ENCODE assay signal across 9 mouse cellular contexts in the genomic region with DNA sequence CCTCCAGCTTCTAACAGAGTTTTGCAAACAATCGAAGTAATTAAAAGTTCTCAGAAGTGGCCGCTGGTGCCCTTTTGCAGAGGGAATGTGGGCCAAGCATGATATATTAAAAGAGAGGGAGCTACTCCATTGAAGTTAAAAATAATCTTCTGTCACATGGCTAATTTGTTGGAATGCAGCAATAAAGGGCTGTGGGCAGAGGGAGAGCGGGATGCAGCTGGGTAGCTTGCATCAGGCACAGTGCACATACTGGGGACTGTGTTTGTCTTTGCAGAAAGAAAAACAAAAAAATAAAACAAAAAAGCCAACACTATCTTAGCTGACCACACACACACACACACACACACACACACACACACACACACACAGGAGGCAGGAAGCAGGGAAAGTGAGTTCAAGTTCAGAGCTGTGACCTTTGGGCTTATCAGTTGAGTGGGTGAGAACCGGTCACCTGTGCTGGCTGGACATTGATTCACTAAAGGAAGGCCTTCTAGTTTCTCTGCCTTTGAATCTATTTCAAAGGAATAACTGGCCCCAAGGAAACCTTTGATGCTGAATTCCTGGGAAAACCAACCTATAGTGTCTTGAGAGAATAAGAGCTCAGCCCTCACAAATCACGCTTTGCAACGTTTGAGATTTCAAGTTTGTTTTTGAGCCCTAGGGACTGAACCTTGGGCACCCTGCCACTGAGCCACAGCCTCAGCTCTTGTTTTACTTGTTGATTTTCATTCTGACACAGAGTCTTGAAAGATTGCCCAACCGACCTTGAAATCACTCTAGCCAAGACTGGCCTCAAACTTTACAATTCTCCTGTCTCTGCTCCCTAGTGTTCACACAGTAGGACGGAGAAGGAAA. TPM values are rescaled to one million over a fixed set of nuclear protein-coding genes. Genes with fewer than 3 reads are reported as not detected.
DNase-seq lines count a peak whose midpoint lies in the region; ATAC-seq and TF ChIP-seq lines count a peak whose summit lies in the region.
"Had no signal": no experiment of that assay in that cellular context is flagged by ENCODE, and none has a peak within 500 bp of the region (broad histone marks: within the 10 kb centered on the region; RNA-seq: fewer than 3 reads in every experiment).

No protein-coding gene starts in this region.

- 41% methylated on average over 8 of the region's 8 CpGs for WGBS in forebrain, embryonic 13.5 days
- 42% methylated on average over 8 of the region's 8 CpGs for WGBS in forebrain, embryonic 12.5 days
- WGBS in heart, adult 2 months, result 41% methylated on average over 8 of the region's 8 CpGs

- TF ChIP-seq CTCF in heart, adult 2 months (IDR thresholded peaks at IDR 0.05), result no peak

- H3K27ac ChIP-seq in forebrain, embryonic 13.5 days, result 0 out of 2 replicates have a peak overlapping the region, but pooled peaks have one; percentile 4
- no peak overlapping the region for H3K27ac ChIP-seq in forebrain, embryonic 12.5 days
- H3K27ac ChIP-seq in heart, adult 2 months, result peak overlapping the region; percentile 77

- H3K4me1 ChIP-seq in forebrain, embryonic 13.5 days, result peaks cover 6% of the 10 kb centered on the region; the same call in 1 of the 2 replicates
- H3K4me1 ChIP-seq in forebrain, embryonic 12.5 days, result peaks cover 8% of the 10 kb centered on the region; the same call in 1 of the 2 replicates
- peaks cover 4% of the 10 kb centered on the region for H3K4me1 ChIP-seq in heart, adult 2 months (ENCODE audit: control insufficient read depth, insufficient read depth, low read length)

- H3K9me3 ChIP-seq in forebrain, embryonic 13.5 days (replicated peaks), result no peaks in the 10 kb centered on the region
- no peaks in the 10 kb centered on the region for H3K9me3 ChIP-seq in forebrain, embryonic 12.5 days

- H3K4me3 ChIP-seq in forebrain, embryonic 13.5 days, result no peak overlapping the region
- no peak overlapping the region for H3K4me3 ChIP-seq in forebrain, embryonic 12.5 days (replicated peaks)
- H3K4me3 ChIP-seq in heart, adult 2 months, result no peak overlapping the region

- no peak for TF ChIP-seq POLR2A in heart, adult 2 months (IDR thresholded peaks at IDR 0.05; ENCODE audit: insufficient read depth, low read depth, low read length)

- intact Hi-C loops in heart, adult 2 months (cut with DNase I), result no loop called here

- no peaks in the 10 kb centered on the region for H3K36me3 ChIP-seq in forebrain, embryonic 13.5 days (ENCODE audit: poor library complexity, severe bottlenecking)
- no peaks in the 10 kb centered on the region for H3K36me3 ChIP-seq in forebrain, embryonic 12.5 days (replicated peaks)
- H3K36me3 ChIP-seq in heart, adult 2 months (ENCODE audit: control insufficient read depth, insufficient read depth, low read length), result peaks cover 5% of the 10 kb centered on the region

- no peaks in the 10 kb centered on the region for H3K79me2 ChIP-seq in heart, adult 2 months (replicated peaks; ENCODE audit: control insufficient read depth, insufficient read depth, low read length)

- DNase-seq in 3T3-L1 (ENCODE audit: low read depth, low spot score), result peak; percentile 85
- DNase-seq in heart, adult 2 months, result peak; percentile 45 to 50
- DNase-seq in kidney, postnatal 4 days, result peak; percentile 77 to 83
- no peak for DNase-seq in right cerebral cortex, postnatal 14 days
- no peak for DNase-seq in layer of hippocampus, adult 9-11 months
- no peak for DNase-seq in layer of hippocampus, postnatal 10 days (ENCODE audit: low spot score in 2 of 2)

- no peaks in the 10 kb centered on the region for H3K27me3 ChIP-seq in forebrain, embryonic 13.5 days
- H3K27me3 ChIP-seq in forebrain, embryonic 12.5 days, result 0 out of 2 replicates have a peak, but pooled peaks cover 4% of the 10 kb centered on the region
- H3K27me3 ChIP-seq in heart, adult 2 months (ENCODE audit: control insufficient read depth, insufficient read depth, low read length), result no peaks in the 10 kb centered on the region

- no peak for ATAC-seq in forebrain, embryonic 13.5 days
- ATAC-seq in forebrain, embryonic 12.5 days (ENCODE audit: low FRiP score), result no peak
- ATAC-seq: inflammation-experienced regulatory T-cells, adult 6 months had no signal

- TF ChIP-seq EP300 in heart, adult 2 months (IDR thresholded peaks at IDR 0.05; ENCODE audit: insufficient read depth, low read depth, low read length), result no peak

- no peak overlapping the region for H3K4me2 ChIP-seq in forebrain, embryonic 13.5 days
- no peak overlapping the region for H3K4me2 ChIP-seq in forebrain, embryonic 12.5 days

- H3K9ac ChIP-seq in forebrain, embryonic 13.5 days, result no peak overlapping the region
- no peak overlapping the region for H3K9ac ChIP-seq in forebrain, embryonic 12.5 days
- no peak overlapping the region for H3K9ac ChIP-seq in heart, adult 2 months (ENCODE audit: low read depth, low read length)

RNA-seq across cellular contexts. Expression of a gene that starts 21.0 kb away (rescaled TPM):
- 102 and 115 TPM in 2 replicates for polyA plus RNA-seq in forebrain, embryonic 13.5 days (2015; fragmentation: Nextera tagmentation; extraction: Ambion mirVana)
- polyA plus RNA-seq in forebrain, embryonic 12.5 days (2016; fragmentation: Nextera tagmentation; extraction: Ambion mirVana), result 157 and 167 TPM in 2 replicates
- total RNA-seq in heart, adult 2 months (2021), result 10 to 100 TPM; 38.8 to 41.1 TPM
- 33.2 and 50.8 TPM in 2 replicates for polyA plus RNA-seq in heart, adult 2 months (2012; rRNA removed)
- total RNA-seq in layer of hippocampus, postnatal 10 days (2021), result 100 to 1,000 TPM in 1 of 2 experiments, 10 to 100 TPM in 1; 97.0 to 102 TPM

RNA-seq across cellular contexts. Expression of a gene that starts 33.1 kb away (rescaled TPM):
- 25.0 and 25.5 TPM in 2 replicates for polyA plus RNA-seq in forebrain, embryonic 13.5 days (2015; fragmentation: Nextera tagmentation; extraction: Ambion mirVana)
- 22.3 and 26.6 TPM in 2 replicates for polyA plus RNA-seq in forebrain, embryonic 12.5 days (2016; fragmentation: Nextera tagmentation; extraction: Ambion mirVana)
- total RNA-seq in heart, adult 2 months (2021), result 10 to 100 TPM; 11.1 to 11.2 TPM
- 6.0 and 8.9 TPM in 2 replicates for polyA plus RNA-seq in heart, adult 2 months (2012; rRNA removed)
- 10 to 100 TPM; 36.0 to 36.6 TPM for total RNA-seq in layer of hippocampus, postnatal 10 days (2021)

Comparison
In these comparisons a context has a peak if more than half of its experiments do, and no peak if none do; other contexts are left out.
1. DNase-seq: peak in 3T3-L1 (single experiment), heart, adult 2 months (2 of 2) and kidney, postnatal 4 days (2 of 2); none in right cerebral cortex, postnatal 14 days (single experiment), layer of hippocampus, adult 9-11 months (single experiment) and layer of hippocampus, postnatal 10 days (0 of 2).